Mouse (Mus musculus): ENCODE results near the gene Pitpnm3.

Gene Pitpnm3

GRCm38 (mm10) chr11:72022827-72023226, 112.8 kb downstream of the Pitpnm3 start:
- no peak for DNase-seq (ENCODE audit: low spot score in 2 of 2)

- DNase-seq (ENCODE audit: low spot score in 2 of 2), result no peak
These were observed 114.6 kb downstream of the Pitpnm3 start for GRCm38 (mm10) chr11:72021015-72021414.

- DNase-seq (ENCODE audit: low spot score in 2 of 2), result no peak
These were observed 118.4 kb downstream of the Pitpnm3 start for GRCm38 (mm10) chr11:72017253-72017601.

DNA sequence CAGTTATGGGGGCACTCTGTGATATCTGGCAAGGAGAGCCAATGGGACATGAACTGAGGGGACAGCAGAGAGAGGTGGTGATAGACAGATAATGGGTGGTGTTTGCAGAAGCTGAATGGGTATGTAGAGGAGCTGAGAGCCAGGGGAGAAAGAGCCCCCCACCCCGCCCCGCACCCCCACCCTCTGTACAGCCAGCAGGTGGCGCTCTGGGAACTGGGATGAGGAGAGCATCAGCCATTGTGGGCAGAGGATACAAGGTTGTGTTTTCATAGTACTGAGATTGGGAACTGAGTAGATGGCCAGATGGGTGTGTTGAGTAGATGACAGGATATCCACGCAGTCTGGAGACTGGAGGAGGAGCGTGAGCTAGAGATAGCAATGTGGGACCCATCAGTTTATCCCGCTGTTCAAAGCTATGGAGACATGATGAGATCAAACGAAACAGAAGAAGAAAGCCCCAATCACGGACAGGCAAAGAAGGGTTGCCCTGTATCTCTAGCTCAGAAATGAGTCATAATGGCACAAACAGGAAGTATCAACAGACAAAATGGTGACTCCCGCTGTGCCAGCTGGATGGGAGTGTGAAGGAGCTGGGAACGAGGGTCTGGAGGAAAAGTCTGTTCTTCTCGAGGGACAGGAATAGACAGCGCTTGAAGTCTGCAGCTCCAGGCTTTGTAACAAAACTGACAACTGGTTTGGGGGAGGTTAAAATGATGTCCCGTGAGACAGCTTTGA, 118.9 kb downstream of the Pitpnm3 start:
- DNase-seq (ENCODE audit: low spot score in 2 of 2), result no peak

DNA sequence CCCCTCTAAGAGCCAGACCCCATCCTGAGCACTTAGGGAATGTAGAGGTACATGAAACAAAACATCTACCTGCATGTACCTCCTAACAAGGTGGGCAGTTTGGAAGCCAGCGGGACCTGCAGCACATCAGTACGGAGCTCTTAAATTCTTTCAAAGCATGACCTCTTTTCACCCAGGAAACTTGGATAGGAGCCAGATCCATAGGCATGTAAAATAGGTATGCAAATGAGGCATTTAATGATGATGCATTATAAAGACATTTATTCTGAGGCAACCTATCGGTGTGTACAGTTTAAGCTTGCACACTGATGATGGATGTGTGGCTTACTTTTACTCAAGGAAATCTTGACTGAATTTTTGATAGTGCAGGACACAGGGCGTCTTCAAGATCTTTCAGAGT, 120.9 kb downstream of the Pitpnm3 start:
- DNase-seq (ENCODE audit: low spot score in 2 of 2), result no peak

- no peak for DNase-seq (ENCODE audit: low spot score in 2 of 2)
These were observed 123.6 kb downstream of the Pitpnm3 start for GRCm38 (mm10) chr11:72011955-72012354.

GRCm38 (mm10) chr11:72010940-72011722, 124.4 kb downstream of the Pitpnm3 start:
- DNase-seq (ENCODE audit: low spot score in 2 of 2), result no peak

GRCm38 (mm10) chr11:72010367-72010766, 125.2 kb downstream of the Pitpnm3 start:
- DNase-seq (ENCODE audit: low spot score in 2 of 2), result no peak

DNA sequence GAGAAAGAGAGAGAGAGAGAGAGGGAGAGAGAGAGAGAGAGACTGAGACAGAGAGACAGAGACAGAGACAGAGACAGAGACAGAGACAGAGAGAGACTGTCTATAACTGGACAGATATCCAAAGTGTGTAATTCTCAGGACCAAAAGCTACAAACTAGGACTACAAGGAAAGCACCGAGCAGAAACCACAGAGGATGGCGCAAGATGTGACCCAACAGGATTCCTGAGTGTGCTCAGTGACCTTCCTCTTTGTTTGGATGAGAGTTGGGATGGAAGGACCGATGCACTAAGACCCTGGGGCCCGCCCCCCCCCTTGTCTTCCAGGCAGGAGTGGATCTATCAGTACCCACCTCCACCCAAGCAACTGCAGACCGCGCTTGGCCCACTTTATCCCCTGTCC, 130.0 kb downstream of the Pitpnm3 start:
- DNase-seq (ENCODE audit: low spot score in 2 of 2), result no peak

DNA sequence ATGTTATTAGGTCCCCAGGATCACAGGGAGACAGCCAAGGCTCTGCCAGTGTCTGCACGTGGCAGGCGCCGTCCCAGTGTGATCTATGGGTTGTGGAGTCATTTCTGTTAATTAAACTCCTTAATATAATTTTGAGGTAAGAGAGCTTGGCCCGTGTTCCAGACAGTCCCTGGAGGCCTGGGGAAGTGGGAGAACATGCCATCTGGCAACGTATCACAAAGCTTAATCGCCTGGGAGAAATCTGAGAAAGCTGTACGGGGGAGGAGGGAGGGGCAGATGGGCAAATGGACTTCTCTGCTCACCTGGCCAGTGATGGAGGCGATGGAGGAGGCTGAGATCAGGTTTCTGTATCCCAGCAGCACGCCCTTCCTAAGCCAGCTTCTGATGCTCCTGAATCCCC, 132.4 kb downstream of the Pitpnm3 start:
- no peak for DNase-seq (ENCODE audit: low spot score in 2 of 2)

DNA sequence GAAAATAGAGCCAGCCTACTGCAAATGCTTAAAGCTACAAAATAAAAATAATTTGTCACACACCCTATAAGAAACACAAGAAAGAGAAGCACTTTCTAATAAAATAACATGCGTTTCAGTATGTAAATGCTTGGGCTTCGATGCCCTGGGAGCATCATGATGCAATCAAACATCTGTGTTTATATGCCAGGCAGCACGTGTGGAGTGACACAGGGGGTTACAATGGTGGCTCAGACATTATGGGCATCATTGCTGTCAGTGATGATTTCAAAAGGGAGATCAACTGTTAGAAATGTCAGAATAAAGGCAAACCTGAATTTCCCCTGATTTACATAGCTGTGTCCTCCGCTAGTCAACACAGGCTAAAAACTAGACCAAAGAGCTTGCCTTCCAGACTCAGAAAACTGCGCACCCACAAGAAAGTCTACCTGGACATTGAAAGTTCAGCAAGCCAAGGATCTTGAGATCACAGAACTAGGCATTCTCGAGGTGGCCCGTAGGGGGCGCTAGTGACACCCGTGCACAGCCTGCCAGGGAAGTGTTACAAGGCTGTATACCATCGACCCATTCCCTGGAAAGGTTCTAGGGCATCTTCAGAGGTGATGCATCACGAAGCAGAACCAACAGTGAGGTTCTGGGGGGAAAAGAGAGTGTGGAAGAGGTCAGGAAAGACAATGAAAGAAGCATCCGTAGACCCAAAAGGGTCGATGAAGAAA, 133.3 kb downstream of the Pitpnm3 start:
- no peak for DNase-seq (ENCODE audit: low spot score in 2 of 2)

GRCm38 (mm10) chr11:72000194-72000593, 135.4 kb downstream of the Pitpnm3 start:
- DNase-seq (ENCODE audit: low spot score in 2 of 2), result no peak
